Comparison of ENCODE assay signal across 19 mouse cellular contexts in genomic region chr5:53961229-53961628, GRCm38 (mm10). TPM values are rescaled to one million over a fixed set of nuclear protein-coding genes. Genes with fewer than 3 reads are reported as not detected.
A peak's percentile ranks its signal among the peaks of the same experiment; 100 is the strongest.
DNase-seq lines count a peak whose midpoint lies in the region; ATAC-seq and TF ChIP-seq lines count a peak whose summit lies in the region.
"Had no signal": no experiment of that assay in that cellular context is flagged by ENCODE, and none has a peak within 500 bp of the region (broad histone marks: within the 10 kb centered on the region; RNA-seq: fewer than 3 reads in every experiment).

No protein-coding gene starts in this region.

- no peak for TF ChIP-seq POLR2A in heart, adult 2 months (IDR thresholded peaks at IDR 0.05; ENCODE audit: insufficient read depth, low read depth, low read length)

- peak overlapping the region; percentile 38 for H3K27ac ChIP-seq in heart, adult 2 months
- no peak overlapping the region for H3K27ac ChIP-seq in liver, postnatal 0 days (ENCODE audit: low read depth)
- H3K27ac ChIP-seq in lung, postnatal 0 days (ENCODE audit: low read length): peak overlapping the region; percentile 39
- H3K27ac ChIP-seq in stomach, embryonic 16.5 days (ENCODE audit: low read length): peak overlapping the region; percentile 85
- no peak overlapping the region for H3K27ac ChIP-seq in hindbrain, embryonic 13.5 days
- H3K27ac ChIP-seq: hindbrain, postnatal 0 days; liver, embryonic 15.5 days; neural tube, embryonic 13.5 days had no signal

- 0 out of 2 replicates have a peak, but pooled peaks cover 2% of the 10 kb centered on the region for H3K4me1 ChIP-seq in heart, adult 2 months (ENCODE audit: control insufficient read depth, insufficient read depth, low read length)
- H3K4me1 ChIP-seq in liver, postnatal 0 days (ENCODE audit: insufficient read depth): peaks cover 15% of the 10 kb centered on the region
- no peaks in the 10 kb centered on the region for H3K4me1 ChIP-seq in lung, postnatal 0 days (ENCODE audit: insufficient read depth, low read depth, low read length)
- H3K4me1 ChIP-seq in stomach, embryonic 16.5 days (ENCODE audit: control insufficient read depth, insufficient read depth, low read length): peaks cover 12% of the 10 kb centered on the region; the same call in 1 of the 2 replicates
- H3K4me1 ChIP-seq in hindbrain, embryonic 13.5 days (replicated peaks): 0 out of 2 replicates have a peak, but pooled peaks cover 3% of the 10 kb centered on the region

- no peak overlapping the region for H3K4me2 ChIP-seq in liver, postnatal 0 days (ENCODE audit: low read depth, low read length)
- H3K4me2 ChIP-seq in lung, postnatal 0 days (replicated peaks; ENCODE audit: low read depth, low read length): no peak overlapping the region
- H3K4me2 ChIP-seq in stomach, embryonic 16.5 days (ENCODE audit: low read depth, low read length): peak overlapping the region; percentile 15; the same call in 1 of the 2 replicates
- H3K4me2 ChIP-seq in hindbrain, embryonic 13.5 days: no peak overlapping the region
- H3K4me2 ChIP-seq: heart, embryonic 12.5 days; liver, embryonic 15.5 days; neural tube, embryonic 13.5 days had no signal

- intact Hi-C loops in heart, adult 2 months (cut with DNase I): loop anchor here (5.0 kb wide), 1 partner anchor 34 kb away; no protein-coding TSS in a partner anchor
- intact Hi-C loops in heart, postnatal 14 days (cut with DNase I): no loop called here

- no peak overlapping the region for H3K9ac ChIP-seq in heart, adult 2 months (ENCODE audit: low read depth, low read length)
- no peak overlapping the region for H3K9ac ChIP-seq in liver, postnatal 0 days (replicated peaks)
- no peak overlapping the region for H3K9ac ChIP-seq in lung, postnatal 0 days (replicated peaks; ENCODE audit: low read depth)
- H3K9ac ChIP-seq in stomach, embryonic 16.5 days (ENCODE audit: low read length): no peak overlapping the region; the same call in 1 of the 2 replicates
- no peak overlapping the region for H3K9ac ChIP-seq in hindbrain, embryonic 13.5 days
- H3K9ac ChIP-seq: heart, embryonic 12.5 days; liver, embryonic 15.5 days; neural tube, embryonic 13.5 days had no signal

- WGBS in heart, adult 2 months: 48% methylated on average over 5 of the region's 5 CpGs
- 45% methylated on average over 5 of the region's 5 CpGs for WGBS in liver, postnatal 0 days (ENCODE audit: insufficient replicate concordance)
- 37% methylated on average over 5 of the region's 5 CpGs for WGBS in lung, postnatal 0 days
- 36% methylated on average over 5 of the region's 5 CpGs for WGBS in stomach, embryonic 16.5 days
- 70% methylated on average over 5 of the region's 5 CpGs for WGBS in hindbrain, embryonic 13.5 days

- H3K27me3 ChIP-seq in heart, adult 2 months (ENCODE audit: control insufficient read depth, insufficient read depth, low read length): no peaks in the 10 kb centered on the region
- H3K27me3 ChIP-seq in liver, postnatal 0 days (ENCODE audit: insufficient read depth, low read length): no peaks in the 10 kb centered on the region
- no peaks in the 10 kb centered on the region for H3K27me3 ChIP-seq in lung, postnatal 0 days (replicated peaks; ENCODE audit: insufficient read depth, low read length)
- H3K27me3 ChIP-seq in stomach, embryonic 16.5 days (ENCODE audit: control insufficient read depth, insufficient read depth, low read length): no peaks in the 10 kb centered on the region
- H3K27me3 ChIP-seq in hindbrain, embryonic 13.5 days: no peaks in the 10 kb centered on the region
- H3K27me3 ChIP-seq: CH12.LX; heart, embryonic 12.5 days; liver, embryonic 15.5 days; neural tube, embryonic 13.5 days had no signal

- no peak overlapping the region for H3K4me3 ChIP-seq in heart, adult 2 months
- H3K4me3 ChIP-seq in liver, postnatal 0 days (ENCODE audit: low read depth, low read length): no peak overlapping the region
- no peak overlapping the region for H3K4me3 ChIP-seq in lung, postnatal 0 days (ENCODE audit: low read depth, low read length)
- H3K4me3 ChIP-seq in stomach, embryonic 16.5 days (replicated peaks; ENCODE audit: low read length): no peak overlapping the region
- no peak overlapping the region for H3K4me3 ChIP-seq in hindbrain, embryonic 13.5 days
- H3K4me3 ChIP-seq: heart, embryonic 12.5 days; liver, embryonic 15.5 days; neural tube, embryonic 13.5 days had no signal

- peak; percentile 14; the same call in 1 of the 2 replicates for TF ChIP-seq CTCF in heart, adult 2 months (IDR thresholded peaks at IDR 0.05)
- TF ChIP-seq CTCF in liver, postnatal 0 days (IDR thresholded peaks at IDR 0.05; ENCODE audit: low read depth): 0 out of 2 replicates have a peak, but pooled peaks have one; percentile 8
- peak; percentile 42 for TF ChIP-seq CTCF in lung, postnatal 0 days (IDR thresholded peaks at IDR 0.05)

- no peaks in the 10 kb centered on the region for H3K9me3 ChIP-seq in liver, postnatal 0 days (ENCODE audit: low read length)
- H3K9me3 ChIP-seq in lung, postnatal 0 days (ENCODE audit: low read length): no peaks in the 10 kb centered on the region
- H3K9me3 ChIP-seq in stomach, embryonic 16.5 days (replicated peaks; ENCODE audit: control insufficient read depth, low read length): no peaks in the 10 kb centered on the region
- no peaks in the 10 kb centered on the region for H3K9me3 ChIP-seq in hindbrain, embryonic 13.5 days
- H3K9me3 ChIP-seq: heart, embryonic 12.5 days; liver, embryonic 15.5 days; neural tube, embryonic 13.5 days had no signal

- no peak for DNase-seq in heart, adult 2 months
- DNase-seq in heart, postnatal 14 days: no peak
- no peak for DNase-seq in liver, postnatal 0 days
- no peak for DNase-seq in liver
- peak; percentile 74 for DNase-seq in lung, postnatal 0 days (ENCODE audit: low spot score)
- no peak for DNase-seq in thymus, postnatal 10 days (ENCODE audit: low spot score in 2 of 2)
- DNase-seq: adrenal gland, adult 2 months; cerebellum, postnatal 25 days; gastrocnemius, postnatal 36 days; heart, postnatal 36 days; right cerebral cortex, postnatal 4 days; thymus, postnatal 14 days had no signal

- ATAC-seq in liver, postnatal 0 days: 0 out of 2 replicates have a peak, but pooled peaks have one; percentile 24
- peak; percentile 82 for ATAC-seq in lung, postnatal 0 days
- ATAC-seq in stomach, embryonic 16.5 days (ENCODE audit: insufficient read depth, low FRiP score): no peak; the same call in 1 of the 2 replicates
- no peak for ATAC-seq in hindbrain, embryonic 13.5 days (ENCODE audit: low FRiP score)
- ATAC-seq: hindbrain, postnatal 0 days had no signal

- TF ChIP-seq EP300 in heart, adult 2 months (IDR thresholded peaks at IDR 0.05; ENCODE audit: insufficient read depth, low read depth, low read length): no peak
- no peak for TF ChIP-seq EP300 in liver, postnatal 0 days (IDR thresholded peaks at IDR 0.05; ENCODE audit: low read depth)
- TF ChIP-seq EP300 in lung, postnatal 0 days (IDR thresholded peaks at IDR 0.05): peak; percentile 92

- no peaks in the 10 kb centered on the region for H3K79me2 ChIP-seq in heart, adult 2 months (replicated peaks; ENCODE audit: control insufficient read depth, insufficient read depth, low read length)

- H3K36me3 ChIP-seq in heart, adult 2 months (ENCODE audit: control insufficient read depth, insufficient read depth, low read length): no peaks in the 10 kb centered on the region; the same call in 1 of the 2 replicates
- H3K36me3 ChIP-seq in liver, postnatal 0 days (replicated peaks; ENCODE audit: insufficient read depth, low read length): no peaks in the 10 kb centered on the region
- no peaks in the 10 kb centered on the region for H3K36me3 ChIP-seq in lung, postnatal 0 days (ENCODE audit: insufficient read depth, low read length)
- no peaks in the 10 kb centered on the region for H3K36me3 ChIP-seq in stomach, embryonic 16.5 days (ENCODE audit: control insufficient read depth, insufficient read depth, low read length)
- H3K36me3 ChIP-seq in hindbrain, embryonic 13.5 days: no peaks in the 10 kb centered on the region
- H3K36me3 ChIP-seq: heart, embryonic 12.5 days; liver, embryonic 15.5 days; neural tube, embryonic 13.5 days had no signal

RNA-seq across cellular contexts. Expression of gene Stim2, which starts 37.1 kb away (rescaled TPM):
- total RNA-seq in heart, adult 2 months (2021): 10 to 100 TPM; 16.5 to 17.2 TPM
- polyA plus RNA-seq in heart, adult 2 months (2012; rRNA removed): 8.2 and 11.5 TPM in 2 replicates
- total RNA-seq in heart, postnatal 14 days (2021): 10 to 100 TPM; 19.9 to 23.5 TPM
- polyA plus RNA-seq in liver, postnatal 0 days (2015; fragmentation: Nextera tagmentation; extraction: Ambion mirVana): 5.4 and 6.3 TPM in 2 replicates
- 20.3 and 22.7 TPM in 2 replicates for polyA plus RNA-seq in lung, postnatal 0 days (2015; fragmentation: Nextera tagmentation; extraction: Ambion mirVana)
- polyA plus RNA-seq in stomach, embryonic 16.5 days (2015; fragmentation: Nextera tagmentation; extraction: Ambion mirVana): 13.1 and 15.9 TPM in 2 replicates
- 24.1 and 25.8 TPM in 2 replicates for polyA plus RNA-seq in hindbrain, embryonic 13.5 days (2015; fragmentation: Nextera tagmentation; extraction: Ambion mirVana)

Comparison
In these comparisons a context has a peak if more than half of its experiments do, and no peak if none do; other contexts are left out.
1. H3K27ac ChIP-seq: peak in heart, adult 2 months (single experiment), lung, postnatal 0 days (single experiment) and stomach, embryonic 16.5 days (single experiment); none in liver, postnatal 0 days (single experiment) and hindbrain, embryonic 13.5 days (single experiment).
2. ATAC-seq: peak in liver, postnatal 0 days (single experiment) and lung, postnatal 0 days (single experiment); none in stomach, embryonic 16.5 days (single experiment) and hindbrain, embryonic 13.5 days (single experiment).
3. Peak in every context shown above with its lines, with median percentiles within 50 percentile points of each other: CTCF ChIP-seq.